Mouse (Mus musculus) embryonic facial prominence, embryonic 13.5 days (tissue): ENCODE measurements around the gene Hoxb5. TPM values are rescaled to one million over a fixed set of nuclear protein-coding genes. Genes with fewer than 3 reads are reported as not detected.

Experiments used
- ATAC-seq: fragments of 200-750 bp; cut with Nextera tagmentation; 2 replicates; pipeline ENCODE4 v1.8.0; 2017; ENCODE audit warnings: low read depth; ENCODE audit not compliant: insufficient number of reproducible peaks, insufficient read depth, low FRiP score, low TSS enrichment
- H3K27ac ChIP-seq: fragments of 300-500 bp; sonication (generic); 2 replicates; pipeline ENCODE4 v1.5.1; 2015; ENCODE audit warnings: moderate library complexity, mild to moderate bottlenecking, inconsistent platforms
- H3K27me3 ChIP-seq: fragments of 300-500 bp; sonication (generic); 2 replicates; pipeline ENCODE4 v1.6.1; 2015; ENCODE audit warnings: mild to moderate bottlenecking, inconsistent platforms
- H3K36me3 ChIP-seq: fragments of 300-500 bp; sonication (generic); 2 replicates; pipeline ENCODE4 v1.6.1; 2015; ENCODE audit warnings: mild to moderate bottlenecking, inconsistent platforms
- H3K4me1 ChIP-seq: fragments of 300-500 bp; sonication (generic); 2 replicates; pipeline ENCODE4 v1.6.1; 2015; ENCODE audit warnings: inconsistent platforms
- H3K4me2 ChIP-seq: fragments of 300-500 bp; sonication (generic); 2 replicates; pipeline ENCODE4 v1.6.1; 2015; ENCODE audit warnings: moderate library complexity, mild to moderate bottlenecking, inconsistent platforms
- H3K4me3 ChIP-seq: fragments of 300-500 bp; sonication (generic); 2 replicates; pipeline ENCODE4 v1.5.1; 2015; ENCODE audit warnings: mild to moderate bottlenecking, inconsistent platforms
- H3K9ac ChIP-seq: fragments of 300-500 bp; sonication (generic); 2 replicates; pipeline ENCODE4 v1.6.1; 2015; ENCODE audit warnings: mild to moderate bottlenecking, inconsistent platforms
- H3K9me3 ChIP-seq: fragments of 300-500 bp; sonication (generic); 2 replicates; pipeline ENCODE4 v1.6.1; 2016; ENCODE audit warnings: inconsistent platforms
- WGBS: fragments of 180-500 bp; shearing (Covaris S2); methylation state at CpG from one replicate; pipeline ENCODE4 v1.1.7; 2015; ENCODE audit warnings: mixed read lengths; 5-methylcytosine and 5-hydroxymethylcytosine counted together
- polyA plus RNA-seq: library from polyadenylated mRNA; unstranded; fragments of >200 nt; fragmentation: Nextera tagmentation; extraction: Ambion mirVana; gene quantifications from 2 replicates; pipeline ENCODE4 v1.2.1, GENCODE M21; 2015

The Hoxb5 gene
- polyA plus RNA-seq, 1 experiment from 2014 or later: 6.0 TPM

- H3K27ac ChIP-seq: no peak within 1 kb of the TSS
- peaks cover under 1% of the 10 kb centered on the region; the same call in 1 of the 2 replicates for H3K4me1 ChIP-seq
- 2% methylated on average over 22 of the region's 22 CpGs for WGBS
- no peak within 1 kb of the TSS for H3K9ac ChIP-seq
- H3K4me3 ChIP-seq: no peak within 1 kb of the TSS
- H3K9me3 ChIP-seq: no peaks in the 10 kb centered on the region
- no peak within 1 kb of the TSS for H3K4me2 ChIP-seq
- no peak for ATAC-seq
- H3K36me3 ChIP-seq: no peaks in the 10 kb centered on the region
- H3K27me3 ChIP-seq: peaks cover 100% of the 10 kb centered on the region
Measured at GRCm38 (mm10) chr11:96291681-96292564, 11.2 kb upstream of the Hoxb5 start, which contains the start of gene Hoxb6. Gene Hoxb6, plus strand, starts transcription at chr11:96292476.

- WGBS: 1% methylated on average over 12 of the region's 12 CpGs
- ATAC-seq: no peak
- H3K4me2 ChIP-seq: no peak overlapping the region
- no peak overlapping the region for H3K9ac ChIP-seq
- H3K27me3 ChIP-seq: peaks cover 100% of the 10 kb centered on the region
- H3K4me1 ChIP-seq: no peaks in the 10 kb centered on the region
- no peaks in the 10 kb centered on the region for H3K9me3 ChIP-seq
- H3K36me3 ChIP-seq: no peaks in the 10 kb centered on the region
- no peak overlapping the region for H3K4me3 ChIP-seq
- H3K27ac ChIP-seq: no peak overlapping the region
Measured at GRCm38 (mm10) chr11:96292565-96293301, 10.4 kb upstream of the Hoxb5 start.

GRCm38 (mm10) chr11:96293302-96293921, 9.7 kb upstream of the Hoxb5 start:
- Histone ChIP-seq H3K27me3 (peaks cover 100% of the 10 kb centered on the region), H3K4me2 (no peak overlapping the region), H3K4me1 (no peaks in the 10 kb centered on the region), H3K4me3 (no peak overlapping the region), H3K36me3 (no peaks in the 10 kb centered on the region), H3K9ac (no peak overlapping the region), H3K27ac (no peak overlapping the region), H3K9me3 (no peaks in the 10 kb centered on the region)
- under 1% methylated on average over 22 of the region's 22 CpGs for WGBS
- ATAC-seq: no peak

GRCm38 (mm10) chr11:96294245-96295091, 8.7 kb upstream of the Hoxb5 start:
- Histone ChIP-seq H3K4me2 (no peak overlapping the region), H3K27ac (no peak overlapping the region), H3K36me3 (no peaks in the 10 kb centered on the region), H3K9me3 (no peaks in the 10 kb centered on the region), H3K4me1 (peaks cover 5% of the 10 kb centered on the region; the same call in 1 of the 2 replicates), H3K27me3 (peaks cover 100% of the 10 kb centered on the region), H3K9ac (no peak overlapping the region), H3K4me3 (no peak overlapping the region)
- under 1% methylated on average over 32 of the region's 32 CpGs for WGBS
- ATAC-seq: no peak

- 1% methylated on average over 30 of the region's 30 CpGs for WGBS
- no peak overlapping the region for H3K4me2 ChIP-seq
Measured at GRCm38 (mm10) chr11:96295092-96295835, 7.9 kb upstream of the Hoxb5 start.

GRCm38 (mm10) chr11:96296997-96297396, 6.1 kb upstream of the Hoxb5 start:
- H3K4me1 ChIP-seq: peaks cover 5% of the 10 kb centered on the region; the same call in 1 of the 2 replicates
- H3K4me2 ChIP-seq: no peak overlapping the region
- no peaks in the 10 kb centered on the region for H3K36me3 ChIP-seq
- no peak overlapping the region for H3K4me3 ChIP-seq
- no peak for ATAC-seq
- no peak overlapping the region for H3K27ac ChIP-seq
- H3K27me3 ChIP-seq: peaks cover 100% of the 10 kb centered on the region
- no peaks in the 10 kb centered on the region for H3K9me3 ChIP-seq
- 4% methylated on average over 2 of the region's 2 CpGs for WGBS
- no peak overlapping the region for H3K9ac ChIP-seq

More at GRCm38 (mm10) chr11:96295092-96295835, 7.9 kb upstream of the Hoxb5 start:
- Histone ChIP-seq H3K4me1 (peaks cover 5% of the 10 kb centered on the region; the same call in 1 of the 2 replicates), H3K27ac (no peak overlapping the region), H3K9me3 (no peaks in the 10 kb centered on the region), H3K36me3 (no peaks in the 10 kb centered on the region), H3K27me3 (peaks cover 100% of the 10 kb centered on the region), H3K9ac (no peak overlapping the region), H3K4me3 (no peak overlapping the region)
- no peak for ATAC-seq

GRCm38 (mm10) chr11:96297428-96297827, 5.7 kb upstream of the Hoxb5 start:
- no peak overlapping the region for H3K4me3 ChIP-seq
- no peaks in the 10 kb centered on the region for H3K9me3 ChIP-seq
- H3K4me1 ChIP-seq: peaks cover 5% of the 10 kb centered on the region; the same call in 1 of the 2 replicates
- WGBS: 5% methylated on average over 3 of the region's 3 CpGs
- peaks cover 100% of the 10 kb centered on the region for H3K27me3 ChIP-seq
- ATAC-seq: no peak
- H3K36me3 ChIP-seq: no peaks in the 10 kb centered on the region
- no peak overlapping the region for H3K4me2 ChIP-seq
- no peak overlapping the region for H3K9ac ChIP-seq
- no peak overlapping the region for H3K27ac ChIP-seq

- H3K27me3 ChIP-seq: peaks cover 100% of the 10 kb centered on the region
- WGBS: 1% methylated on average over 11 of the region's 11 CpGs
Measured at GRCm38 (mm10) chr11:96297968-96298635, 5.0 kb upstream of the Hoxb5 start.

GRCm38 (mm10) chr11:96298895-96299667, 4.1 kb upstream of the Hoxb5 start:
- no peak overlapping the region for H3K27ac ChIP-seq
- H3K9ac ChIP-seq: no peak overlapping the region
- under 1% methylated on average over 66 of the region's 66 CpGs for WGBS
- peak overlapping the region; percentile 28; the same call in 1 of the 2 replicates for H3K4me2 ChIP-seq
- H3K27me3 ChIP-seq: peaks cover 100% of the 10 kb centered on the region
- H3K4me1 ChIP-seq: peaks cover 8% of the 10 kb centered on the region; the same call in 1 of the 2 replicates
- no peaks in the 10 kb centered on the region for H3K9me3 ChIP-seq
- H3K4me3 ChIP-seq: peak overlapping the region; percentile 13; the same call in 1 of the 2 replicates
- H3K36me3 ChIP-seq: no peaks in the 10 kb centered on the region
- ATAC-seq: no peak

More at GRCm38 (mm10) chr11:96297968-96298635, 5.0 kb upstream of the Hoxb5 start:
- Histone ChIP-seq H3K4me3 (no peak overlapping the region), H3K9me3 (no peaks in the 10 kb centered on the region), H3K4me2 (no peak overlapping the region), H3K36me3 (no peaks in the 10 kb centered on the region), H3K4me1 (peaks cover 5% of the 10 kb centered on the region; the same call in 1 of the 2 replicates), H3K27ac (no peak overlapping the region), H3K9ac (no peak overlapping the region)
- no peak for ATAC-seq
